Mouse (Mus musculus) heart, postnatal 0 days (tissue): ENCODE data around the gene Cacna1c.

Experiments used
- CTCF ChIP-seq: IDR thresholded peaks from 2 replicates; pipeline ENCODE4 v1.5.1; 2016; ENCODE audit warnings: antibody characterized with exemption, control low read depth, low read depth
- EP300 ChIP-seq: IDR thresholded peaks from 2 replicates; pipeline ENCODE4 v1.6.1; 2016; ENCODE audit warnings: antibody characterized with exemption, low read depth

- TF ChIP-seq EP300: no peak
- TF ChIP-seq CTCF: no peak
Measured at GRCm38 (mm10) chr6:118757533-118758289, 438.5 kb downstream of the Cacna1c start.
